Mouse (Mus musculus) monocyte, adult 2 months (primary cell): ENCODE data around the gene Tfr2.
A peak's percentile ranks its signal among the peaks of the same experiment; 100 is the strongest.

Experiments used
- DNase-seq, 2 experiments: peaks; one replicate each; pipeline ENCODE4 v3.0.0; 2022; ENCODE audit warnings: low spot score in 2 of 2, low read depth in 1 of 2

The Tfr2 gene

DNA sequence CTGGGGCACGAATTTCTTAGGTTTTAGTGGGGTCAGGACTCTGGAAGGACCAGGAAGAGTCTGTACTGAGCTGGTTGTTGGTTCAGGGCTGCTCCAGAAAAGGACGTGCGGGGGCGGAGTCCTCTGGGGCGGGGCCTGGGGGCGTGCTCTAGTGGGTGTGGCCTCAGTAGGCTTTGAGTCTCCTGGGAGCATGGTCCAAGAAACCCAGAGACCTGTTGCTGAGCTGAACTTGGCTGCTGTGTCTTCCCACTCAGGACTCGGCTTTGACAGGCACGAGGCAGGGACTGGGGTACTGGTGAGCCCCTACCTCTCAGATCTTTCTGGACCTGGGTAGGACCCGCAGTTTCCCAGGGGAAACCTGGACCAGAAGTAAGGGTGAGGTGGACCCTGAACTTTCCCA, at the start of gene Tfr2:
Gene Tfr2, plus strand, starts transcription at position 176 of the 400 bp plus-strand sequence.
- peak in 1 of 2 experiments; percentile 21 for DNase-seq

DNA sequence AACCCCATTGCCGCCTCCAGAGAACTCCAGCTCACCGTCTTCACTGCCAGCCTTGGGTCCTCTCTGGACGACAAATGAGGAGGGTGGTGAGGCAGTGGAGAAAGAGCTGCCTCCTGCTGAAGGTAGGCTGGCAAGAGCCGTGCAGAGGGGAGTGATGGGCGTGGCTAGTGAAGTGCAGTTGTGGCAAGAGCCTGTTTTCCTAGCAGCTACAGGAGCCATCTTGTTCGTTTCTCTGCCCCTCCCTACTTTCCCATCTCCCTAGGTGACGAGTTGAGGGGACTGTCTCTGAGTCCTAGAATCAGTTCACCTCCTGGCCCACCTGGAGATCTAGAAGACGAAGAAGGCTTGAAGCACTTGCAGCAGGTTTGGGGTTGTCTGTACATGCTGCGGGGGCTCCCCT, 47.8 kb upstream of the Tfr2 start:
- DNase-seq, result no peak

DNA sequence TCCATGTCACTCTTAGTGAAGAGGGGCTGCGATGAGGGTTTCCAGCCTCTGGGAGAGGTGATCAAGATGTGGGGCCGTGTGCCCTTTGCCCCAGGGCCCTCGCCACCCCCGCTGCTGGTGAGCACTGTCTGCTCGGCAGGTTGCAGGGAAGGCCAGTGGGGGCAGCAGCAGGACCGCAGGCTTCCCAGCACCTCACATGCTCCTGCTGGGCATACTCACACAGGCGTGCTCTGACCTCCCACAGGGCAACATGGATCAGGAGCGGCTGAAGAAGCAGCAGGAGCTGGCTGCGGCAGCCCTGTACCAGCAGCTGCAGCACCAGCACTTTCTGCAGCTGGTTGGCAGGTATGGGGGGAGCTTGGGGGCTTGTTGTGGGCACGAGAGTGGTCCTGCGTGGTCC, 46.9 kb upstream of the Tfr2 start:
- DNase-seq, result no peak

DNA sequence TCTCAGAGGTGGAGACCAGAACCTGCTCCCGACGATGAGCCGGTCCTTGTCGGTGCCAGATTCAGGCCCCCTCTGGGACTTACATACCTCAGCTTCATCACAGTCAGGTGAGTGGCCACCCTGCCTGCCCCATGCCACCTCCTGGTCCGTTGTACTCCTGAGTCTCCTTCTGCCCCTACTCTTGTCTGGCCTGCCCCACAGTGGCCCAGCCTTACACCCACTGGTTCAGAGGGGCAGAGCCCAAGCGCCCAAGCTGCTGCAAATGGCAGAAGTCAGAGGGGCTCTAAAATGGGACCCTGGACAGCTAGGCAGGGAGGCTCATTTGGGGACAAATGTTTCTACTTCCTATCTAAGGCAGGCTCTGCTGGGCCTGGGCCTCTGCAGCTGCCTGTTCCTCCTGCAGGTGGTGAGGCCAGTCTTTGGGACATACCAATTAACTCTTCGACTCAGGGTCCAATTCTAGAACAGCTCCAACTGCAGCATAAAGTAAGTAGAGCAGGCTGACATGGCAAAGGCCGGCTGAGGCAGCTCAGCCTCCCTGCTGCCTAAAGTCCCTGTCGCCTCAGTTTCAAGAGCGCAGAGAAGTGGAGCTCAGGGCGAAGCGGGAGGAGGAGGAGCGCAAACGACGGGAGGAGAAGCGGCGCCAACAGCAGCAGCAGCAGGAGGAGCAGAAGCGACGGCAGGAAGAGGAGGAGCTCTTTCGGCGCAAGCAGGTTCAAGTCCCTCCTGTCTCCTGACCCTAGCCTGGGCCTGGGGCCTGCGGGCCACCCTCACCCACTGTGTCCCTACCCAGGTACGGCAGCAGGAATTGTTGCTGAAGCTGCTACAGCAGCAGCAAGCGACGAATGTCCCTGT, 46.0 kb upstream of the Tfr2 start:
- no peak for DNase-seq

DNA sequence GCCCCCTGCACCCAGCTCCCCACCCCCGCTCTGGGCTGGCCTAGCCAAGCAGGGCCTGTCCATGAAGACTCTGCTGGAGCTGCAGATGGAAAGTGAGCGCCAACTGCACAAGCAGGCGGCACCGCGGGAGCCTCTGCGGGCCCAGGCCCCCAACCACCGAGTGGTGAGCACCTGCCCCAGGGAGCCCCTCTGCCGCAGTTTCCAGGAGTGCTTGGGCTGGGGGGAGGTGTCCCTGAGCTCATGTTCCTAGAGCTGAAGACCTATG, 45.5 kb upstream of the Tfr2 start:
- DNase-seq, result no peak

DNA sequence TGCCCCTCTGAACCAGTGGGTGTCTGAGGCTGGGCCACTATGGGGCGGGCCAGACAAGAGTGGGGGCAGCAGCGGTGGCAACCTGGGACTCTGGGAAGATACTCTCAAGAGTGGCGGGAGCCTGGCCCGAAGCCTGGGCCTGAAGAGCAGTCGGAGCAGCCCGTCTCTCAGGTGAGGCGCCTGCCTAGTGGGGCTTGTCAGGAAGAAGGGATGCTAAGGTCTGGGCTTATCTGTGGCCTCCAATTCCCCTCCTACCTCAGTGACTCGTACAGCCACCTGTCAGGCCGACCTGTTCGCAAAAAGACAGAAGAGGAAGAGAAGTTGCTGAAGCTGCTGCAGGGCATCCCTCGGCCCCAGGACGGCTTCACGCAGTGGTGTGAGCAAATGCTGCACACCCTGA, 45.0 kb upstream of the Tfr2 start:
- DNase-seq, result no peak

DNA sequence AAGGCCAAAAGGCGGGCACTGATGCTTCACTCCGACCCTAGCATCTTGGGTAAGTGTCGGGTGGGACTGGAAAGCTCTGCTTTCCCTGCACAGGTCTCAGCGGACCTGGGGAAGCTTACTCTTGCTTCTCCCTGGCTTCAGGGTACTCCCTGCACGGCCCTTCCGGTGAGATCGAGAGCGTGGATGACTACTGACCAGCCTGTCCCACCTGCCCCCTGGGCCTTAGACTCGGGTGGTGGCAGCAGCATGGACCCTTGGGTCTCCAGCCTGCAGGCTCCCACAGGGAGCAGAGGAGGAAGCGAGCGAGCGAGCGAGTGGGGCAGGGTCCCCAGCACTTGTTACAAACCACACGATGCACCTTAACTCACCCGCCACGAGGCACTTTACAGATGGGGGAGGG, 44.1 kb upstream of the Tfr2 start:
- DNase-seq, result no peak

DNA sequence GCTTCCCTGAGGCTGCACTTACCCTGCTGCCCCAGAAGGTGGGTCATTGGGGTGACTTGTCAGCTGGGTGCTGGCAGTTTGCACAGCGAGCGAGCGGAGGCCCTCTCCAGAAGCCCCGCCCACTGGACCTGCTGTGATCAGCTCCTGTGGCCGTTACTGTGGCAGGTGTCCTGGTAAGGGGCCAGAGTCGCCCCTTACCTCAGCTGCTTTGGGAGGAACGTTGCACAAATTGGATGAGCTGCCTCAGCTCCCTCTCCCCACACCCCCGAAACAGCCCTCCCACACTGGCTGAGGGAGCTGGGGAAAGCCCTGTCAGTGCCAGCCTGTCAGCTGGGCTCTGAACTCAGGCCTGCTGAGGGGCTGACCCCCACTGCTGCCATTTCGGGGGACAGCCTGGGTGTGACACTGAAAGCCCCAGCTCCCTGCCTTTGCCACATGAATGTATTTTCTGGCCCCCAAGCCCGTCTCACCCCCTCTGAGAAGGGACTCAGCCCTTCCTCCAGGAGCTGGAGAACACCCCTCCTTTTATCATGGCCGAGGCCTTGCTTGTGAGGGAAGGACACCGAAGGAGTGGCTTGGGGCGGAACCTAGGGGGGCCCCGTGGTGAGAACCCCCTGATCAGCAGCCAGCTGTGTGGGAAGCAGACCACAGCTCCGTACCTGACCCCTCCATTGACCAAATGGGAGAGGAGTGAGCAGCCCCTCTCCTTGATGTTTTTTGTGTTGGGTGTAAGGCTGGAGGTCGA, 43.3 kb upstream of the Tfr2 start:
- no peak for DNase-seq

DNA sequence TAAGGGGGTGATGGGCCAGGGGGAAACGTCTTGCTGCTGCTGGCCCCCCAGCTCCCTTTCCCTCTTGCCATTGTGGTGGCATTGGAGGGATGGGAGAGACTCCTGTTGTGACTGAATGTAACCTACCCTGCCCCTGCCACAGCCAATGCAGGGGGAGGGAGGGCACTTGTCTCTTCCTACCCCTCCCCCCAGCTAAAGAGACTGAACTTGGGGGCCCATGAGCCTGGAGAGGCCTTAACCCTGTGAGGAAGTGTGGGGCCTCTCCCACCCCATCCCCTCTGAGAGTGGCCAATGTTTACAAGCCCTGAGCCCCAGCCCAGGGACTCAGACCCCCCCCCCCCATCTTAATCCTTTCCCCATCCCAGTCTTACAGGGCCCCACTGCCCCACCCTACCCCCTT, 42.2 kb upstream of the Tfr2 start:
- DNase-seq, result no peak

DNA sequence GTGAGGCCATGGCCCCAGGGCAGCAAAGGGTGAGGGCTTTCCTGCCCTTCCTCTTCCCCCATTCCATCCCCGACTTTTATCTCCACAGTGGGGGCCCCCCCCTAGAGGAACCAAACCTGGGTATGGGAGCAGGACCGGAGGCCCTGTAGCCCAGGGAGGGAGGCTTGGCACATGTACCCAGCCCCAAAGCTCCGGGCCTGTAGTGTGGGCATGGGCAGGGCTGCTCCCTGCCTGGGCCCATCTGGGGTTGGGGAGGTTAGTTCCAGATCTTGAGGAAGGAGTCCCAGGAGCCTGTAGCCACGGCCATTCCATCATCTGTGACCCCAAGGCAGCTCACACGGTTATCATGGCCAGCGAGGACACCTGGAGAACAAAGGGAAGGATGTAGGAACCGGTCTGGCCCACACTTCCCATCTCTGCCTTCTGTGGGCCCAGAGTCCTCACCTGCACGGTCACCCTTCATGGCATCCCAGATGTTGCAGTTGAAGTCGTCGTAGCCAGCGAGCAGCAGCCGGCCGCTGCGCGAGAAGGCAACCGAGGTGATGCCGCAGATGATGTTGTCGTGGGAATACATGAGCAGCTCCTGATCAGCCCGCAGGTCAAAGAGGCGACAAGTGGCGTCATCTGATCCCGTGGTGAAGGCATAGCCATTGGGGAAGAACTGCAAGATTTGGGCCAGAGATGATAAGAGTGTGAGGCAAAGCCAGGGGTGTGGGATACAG, 41.2 kb upstream of the Tfr2 start:
- DNase-seq, result no peak

DNA sequence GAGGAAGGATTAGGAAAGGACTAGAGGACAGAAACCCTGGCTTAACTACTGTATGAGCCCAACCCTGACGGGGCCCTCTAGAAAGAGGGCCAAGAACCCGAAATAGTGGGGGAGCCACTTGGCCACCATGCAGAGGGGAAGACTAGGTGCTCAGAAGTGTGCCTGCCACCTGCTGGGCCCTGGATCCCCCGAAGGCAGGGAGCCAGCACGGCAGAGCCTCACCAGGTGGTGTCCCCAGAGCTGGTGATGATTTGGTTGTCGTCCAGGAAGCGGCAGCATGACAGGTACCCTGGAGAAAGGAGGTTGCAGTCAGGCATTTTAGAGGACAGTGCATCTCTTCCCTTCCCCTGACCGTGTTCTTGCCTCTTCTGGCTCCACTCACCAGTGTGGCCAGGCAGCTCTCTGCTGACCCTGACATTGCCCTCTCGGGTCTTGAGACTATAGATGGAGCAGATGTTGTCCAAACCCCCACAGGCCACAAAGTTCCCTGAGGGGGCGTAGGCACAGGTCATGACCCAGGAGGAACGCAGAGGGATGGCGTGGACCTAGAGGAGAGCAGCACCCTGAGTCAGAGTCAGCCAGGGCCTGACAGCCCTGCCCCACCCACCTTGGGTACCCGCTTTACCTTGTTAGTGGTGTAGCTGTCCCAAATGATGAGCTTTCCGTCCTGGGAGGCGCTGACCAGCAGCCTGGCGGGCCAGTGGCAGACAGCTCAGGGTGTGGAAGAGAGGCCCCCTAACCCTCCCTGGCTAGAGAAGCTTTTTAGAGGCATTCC, 40.2 kb upstream of the Tfr2 start:
- DNase-seq, result no peak

DNA sequence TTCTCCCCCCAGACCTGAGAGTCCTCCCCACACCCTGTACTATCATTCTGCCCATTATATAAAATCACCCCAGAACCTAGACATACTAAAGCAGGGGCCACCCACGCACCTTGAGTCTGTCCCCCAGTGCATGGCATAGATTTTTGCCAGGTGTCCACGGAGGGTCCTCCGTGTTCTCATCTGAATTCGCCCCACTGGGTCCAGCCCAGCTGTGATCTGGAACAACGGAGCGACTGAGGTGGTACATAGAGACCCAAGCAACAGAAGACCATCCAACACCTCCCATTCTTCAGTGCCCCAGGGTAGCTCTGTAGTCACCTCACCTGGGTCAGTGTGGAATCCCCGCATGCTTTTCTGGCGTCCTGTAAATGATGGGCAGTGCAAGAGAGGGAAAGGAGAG, 39.6 kb upstream of the Tfr2 start:
- DNase-seq, result no peak

DNA sequence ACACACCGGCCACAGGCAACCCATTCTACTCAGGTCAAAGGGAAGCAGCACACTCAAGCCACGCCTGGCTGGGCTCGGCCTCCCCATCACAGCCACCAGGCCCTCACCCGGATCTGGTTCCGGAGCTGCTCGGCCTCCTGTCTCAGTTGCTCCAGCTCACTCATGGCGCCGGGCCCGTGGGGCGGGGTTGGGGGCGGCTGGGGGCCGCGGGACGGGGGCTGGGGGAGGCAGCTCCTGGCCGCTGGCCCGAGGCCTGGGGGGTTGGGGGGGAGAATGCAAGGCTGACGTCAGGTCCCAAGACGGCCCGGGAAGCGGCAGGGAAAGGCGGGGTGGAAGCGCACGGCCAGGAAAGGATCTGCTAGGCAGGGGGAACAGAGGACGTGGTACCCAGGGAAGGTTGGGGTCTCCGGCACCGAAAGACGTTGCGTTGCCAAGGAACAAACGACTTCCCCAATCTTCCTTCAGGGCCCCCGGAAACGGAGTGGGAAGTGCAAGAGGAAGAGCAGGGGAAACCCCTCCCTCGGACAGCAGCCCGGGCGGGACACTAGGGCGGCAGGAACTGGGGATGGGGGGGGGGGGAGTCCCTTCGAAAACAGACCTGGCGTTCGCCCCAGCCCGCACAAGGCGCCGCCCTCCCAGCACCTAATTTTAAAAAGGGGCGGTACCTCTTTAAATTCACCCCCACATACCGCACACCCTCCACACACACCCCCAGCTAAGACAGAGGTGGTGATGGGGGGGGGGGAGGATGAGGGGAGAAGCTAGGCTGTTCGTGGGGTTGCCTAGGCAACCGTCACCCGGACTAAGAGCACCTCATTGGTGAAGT, 38.8 kb upstream of the Tfr2 start:
- DNase-seq, result peak in 1 of 2 experiments; percentile 24

DNA sequence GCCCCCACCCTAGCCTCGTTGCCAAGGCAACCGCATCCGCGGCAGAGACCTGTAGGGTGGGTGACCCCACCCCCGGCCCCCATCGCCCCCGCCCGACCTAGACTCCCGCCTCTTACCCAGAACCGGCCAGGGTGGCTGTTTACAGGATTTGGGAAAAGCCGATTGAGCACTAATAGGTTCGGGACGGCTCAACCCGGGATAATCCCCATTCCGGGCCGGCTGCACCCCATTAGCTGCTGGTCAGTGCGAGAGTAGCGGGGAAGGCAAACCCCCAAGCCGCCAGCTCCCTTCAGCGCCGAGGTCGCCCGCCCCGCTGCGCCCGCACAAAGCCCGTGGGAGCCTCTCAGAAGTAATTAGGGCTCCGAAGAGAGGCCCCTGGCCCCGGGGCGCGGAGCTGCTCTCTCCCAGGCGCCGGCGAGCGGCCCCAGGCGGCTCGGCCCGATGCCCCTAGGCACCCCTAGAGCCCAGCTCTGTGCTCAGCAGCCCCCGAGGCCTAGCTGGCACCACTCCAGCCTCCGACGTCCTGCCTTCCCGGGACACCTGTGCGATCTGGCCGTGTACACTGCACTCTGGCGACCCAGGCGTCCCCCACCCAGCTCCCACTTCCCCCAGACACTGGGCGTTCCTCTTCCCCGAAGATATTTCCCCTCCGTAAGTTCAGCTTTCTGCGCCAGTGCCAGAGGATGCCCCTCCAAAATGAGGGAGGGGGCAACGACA, 38.1 kb upstream of the Tfr2 start:
- DNase-seq, result peak in 1 of 2 experiments; percentile 25

DNA sequence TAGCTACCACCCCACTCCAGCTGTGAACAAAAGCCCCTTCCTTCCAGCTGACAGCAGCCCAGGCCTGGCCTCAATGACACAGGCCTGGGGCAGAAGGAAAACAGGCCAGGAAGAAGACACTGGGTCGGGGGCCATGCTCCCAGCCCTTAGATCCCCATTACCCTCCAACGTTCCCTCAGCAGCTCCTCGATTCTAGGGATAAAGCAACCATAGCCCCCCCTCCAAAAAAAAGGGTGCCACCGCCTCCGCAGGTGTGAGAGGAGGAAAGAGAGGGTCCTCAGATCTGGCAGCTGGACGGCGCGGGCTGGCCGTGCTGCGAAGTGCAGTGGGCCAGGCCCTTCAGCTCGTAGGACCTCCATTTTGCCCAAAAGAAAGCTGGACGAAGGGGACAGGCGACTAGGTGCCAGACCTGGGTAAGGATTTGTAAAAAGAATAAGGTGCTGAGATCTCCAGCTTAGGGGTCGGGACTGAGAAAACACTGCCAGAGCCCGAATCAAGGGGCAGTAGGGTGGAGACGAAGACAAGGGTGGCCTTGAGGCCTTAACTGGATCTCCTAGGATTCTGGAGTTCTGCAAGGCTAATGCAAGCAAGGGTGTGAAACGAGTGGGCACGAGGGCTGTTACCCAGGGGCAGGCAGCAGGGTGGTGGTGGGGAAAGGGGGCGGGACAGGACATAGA, 37.4 kb upstream of the Tfr2 start:
- no peak for DNase-seq

DNA sequence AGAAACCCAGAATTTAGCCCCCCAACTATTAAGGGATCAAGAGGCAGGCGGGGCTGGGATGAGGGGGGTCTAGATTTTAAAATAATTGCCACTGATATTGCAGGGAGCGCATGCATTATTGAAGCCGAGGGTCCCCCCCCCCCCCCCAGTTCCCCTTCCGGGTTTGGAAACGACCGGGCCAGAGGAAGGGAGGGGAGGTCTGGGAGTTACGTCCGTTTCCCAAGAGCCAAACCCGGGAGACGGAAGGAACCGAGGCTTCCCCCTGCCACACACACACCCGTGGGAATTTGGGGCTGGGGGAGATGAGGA, 36.9 kb upstream of the Tfr2 start:
- DNase-seq, result no peak

DNA sequence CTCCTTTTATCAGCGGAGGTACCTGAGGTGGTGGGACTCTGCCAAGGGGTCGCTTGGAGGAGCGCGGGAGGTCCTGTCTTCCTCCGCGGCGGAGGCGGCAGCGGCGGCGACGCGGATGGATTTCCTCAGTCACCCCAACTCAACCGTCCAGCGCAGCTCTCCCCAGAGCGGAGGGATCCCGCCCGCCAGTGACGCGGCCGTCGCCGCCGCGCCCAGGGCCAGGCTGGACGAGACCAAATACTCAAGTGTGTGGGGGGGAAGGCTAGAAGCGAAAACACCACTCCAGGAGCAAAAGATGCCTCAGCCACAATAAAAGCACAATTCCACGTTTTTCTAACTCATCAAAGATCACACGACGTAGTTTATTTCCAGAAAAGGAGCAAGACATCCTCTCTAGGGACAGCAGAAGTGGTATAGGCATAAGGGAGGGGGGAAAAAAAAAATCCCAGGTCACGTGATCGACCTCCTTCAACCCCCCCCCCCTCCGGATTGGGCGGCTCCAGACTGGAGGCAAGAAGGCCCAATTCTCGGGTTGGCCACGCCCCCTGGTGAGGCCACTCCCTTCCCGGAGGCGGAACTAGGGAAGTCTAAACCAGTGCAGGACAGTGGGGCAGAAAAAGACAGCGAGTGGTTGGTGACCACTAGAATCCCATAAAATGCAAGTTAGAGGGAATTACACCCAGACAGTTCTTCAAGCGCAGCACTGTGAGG, 36.4 kb upstream of the Tfr2 start, which contains the start of the genes Epo and Gnb2:
Gene Epo, minus strand, starts transcription at position 126 of the 711 bp plus-strand sequence.
Gene Gnb2, minus strand, starts transcription at position 394 of the 711 bp plus-strand sequence.
- peak; percentile 93 to 95 for DNase-seq

DNA sequence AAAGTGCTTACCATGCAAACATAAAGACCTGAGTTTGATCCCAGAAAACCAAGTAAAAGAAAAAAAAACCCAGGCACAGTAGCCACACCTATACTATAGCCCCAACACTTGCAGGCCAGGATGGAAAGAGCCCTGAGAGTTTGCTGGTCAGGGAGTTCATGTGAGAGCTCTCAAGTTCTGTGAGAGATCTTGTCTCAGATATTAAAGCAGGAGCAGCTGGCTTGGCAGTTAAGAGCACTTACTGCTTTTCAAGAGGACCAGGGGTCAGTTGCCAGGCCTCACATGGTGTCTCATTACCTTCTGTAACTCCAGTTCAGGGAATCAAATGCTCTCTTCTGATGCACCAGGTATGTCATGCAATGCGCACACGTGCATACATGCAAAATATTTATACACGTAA, 34.9 kb upstream of the Tfr2 start:
- DNase-seq, result no peak

DNA sequence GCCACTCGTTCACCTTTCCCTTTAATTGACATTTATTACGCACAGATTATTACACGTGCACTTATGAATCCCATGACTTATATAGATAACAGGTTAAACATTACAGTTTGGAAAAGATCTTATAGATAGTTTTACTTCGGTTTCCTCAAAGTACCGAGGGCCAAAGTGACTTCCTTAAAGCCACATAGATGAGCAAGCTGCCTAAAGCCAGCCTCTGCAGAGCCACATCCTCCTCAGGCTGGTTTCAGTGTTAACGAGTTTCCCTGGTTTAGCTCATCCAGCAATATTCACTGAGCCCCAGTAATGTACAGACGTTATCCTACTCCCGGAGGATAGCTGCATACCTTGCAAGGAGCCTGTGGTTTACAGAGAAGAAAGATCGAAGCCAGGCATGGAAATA, 34.3 kb upstream of the Tfr2 start:
- no peak for DNase-seq
